Mouse (Mus musculus): ENCODE measurements around the gene Nacc2. TPM values are rescaled to one million over a fixed set of nuclear protein-coding genes. Genes with fewer than 3 reads are reported as not detected.

The Nacc2 gene
- polyA plus RNA-seq, 1 experiment from 2014 or later = 5.5 TPM

GRCm38 (mm10) chr2:26090876-26091770 lies 31.9 kb downstream of the Nacc2 start:
- peaks cover 25% of the 10 kb centered on the region for H3K4me1 ChIP-seq
- WGBS = 1% methylated on average over 38 of the region's 39 CpGs
- peaks cover 10% of the 10 kb centered on the region; the same call in 1 of the 2 replicates for H3K36me3 ChIP-seq
- peak overlapping the region; percentile 90 for H3K27ac ChIP-seq
- peak overlapping the region; percentile 58 for H3K9ac ChIP-seq
- H3K27me3 ChIP-seq = 0 out of 2 replicates have a peak, but pooled peaks cover 4% of the 10 kb centered on the region
- H3K4me2 ChIP-seq = peak overlapping the region; percentile 97
- H3K4me3 ChIP-seq = peak overlapping the region; percentile 56
- no peaks in the 10 kb centered on the region for H3K9me3 ChIP-seq
- no peak for ATAC-seq (ENCODE audit: insufficient number of reproducible peaks, low FRiP score, low TSS enrichment, low read depth)

- no peak for ATAC-seq (ENCODE audit: insufficient number of reproducible peaks, low FRiP score, low TSS enrichment, low read depth)
- Histone ChIP-seq H3K27ac (no peak overlapping the region), H3K27me3 (0 out of 2 replicates have a peak, but pooled peaks cover 4% of the 10 kb centered on the region), H3K36me3 (peaks cover 10% of the 10 kb centered on the region; the same call in 1 of the 2 replicates), H3K4me3 (no peak overlapping the region), H3K9me3 (no peaks in the 10 kb centered on the region), H3K4me1 (peaks cover 25% of the 10 kb centered on the region), H3K4me2 (no peak overlapping the region), H3K9ac (no peak overlapping the region)
- 80% methylated on average over 2 of the region's 2 CpGs for WGBS
Observed at GRCm38 (mm10) chr2:26089005-26089404, 34.0 kb downstream of the Nacc2 start.

- Histone ChIP-seq H3K36me3 (peaks cover 12% of the 10 kb centered on the region; the same call in 1 of the 2 replicates), H3K4me2 (no peak overlapping the region), H3K9me3 (no peaks in the 10 kb centered on the region), H3K27me3 (0 out of 2 replicates have a peak, but pooled peaks cover 4% of the 10 kb centered on the region), H3K4me1 (peaks cover 17% of the 10 kb centered on the region), H3K9ac (no peak overlapping the region), H3K4me3 (no peak overlapping the region), H3K27ac (no peak overlapping the region)
- WGBS = 73% methylated on average over 4 of the region's 4 CpGs
- ATAC-seq (ENCODE audit: insufficient number of reproducible peaks, low FRiP score, low TSS enrichment, low read depth) = no peak
Observed at GRCm38 (mm10) chr2:26086926-26087600, 36.0 kb downstream of the Nacc2 start.

- Histone ChIP-seq H3K27ac (no peak overlapping the region), H3K9me3 (no peaks in the 10 kb centered on the region), H3K36me3 (peaks cover 12% of the 10 kb centered on the region; the same call in 1 of the 2 replicates), H3K4me3 (no peak overlapping the region), H3K4me1 (peaks cover 11% of the 10 kb centered on the region), H3K4me2 (no peak overlapping the region), H3K27me3 (0 out of 2 replicates have a peak, but pooled peaks cover 4% of the 10 kb centered on the region), H3K9ac (no peak overlapping the region)
- WGBS = 78% methylated on average over 4 of the region's 4 CpGs
- no peak for ATAC-seq (ENCODE audit: insufficient number of reproducible peaks, low FRiP score, low TSS enrichment, low read depth)
Observed at GRCm38 (mm10) chr2:26086505-26086904, 36.5 kb downstream of the Nacc2 start.

GRCm38 (mm10) chr2:26082883-26083282 lies 40.1 kb downstream of the Nacc2 start:
- H3K27me3 ChIP-seq = no peaks in the 10 kb centered on the region
- ATAC-seq (ENCODE audit: insufficient number of reproducible peaks, low FRiP score, low TSS enrichment, low read depth) = no peak
- 64% methylated on average over 4 of the region's 4 CpGs for WGBS
- H3K4me3 ChIP-seq = no peak overlapping the region
- H3K4me1 ChIP-seq = 0 out of 2 replicates have a peak, but pooled peaks cover 2% of the 10 kb centered on the region
- no peak overlapping the region for H3K9ac ChIP-seq
- no peaks in the 10 kb centered on the region for H3K9me3 ChIP-seq
- H3K4me2 ChIP-seq = no peak overlapping the region
- H3K36me3 ChIP-seq = peaks cover 2% of the 10 kb centered on the region; the same call in 1 of the 2 replicates
- no peak overlapping the region for H3K27ac ChIP-seq

- Histone ChIP-seq H3K4me1 (0 out of 2 replicates have a peak, but pooled peaks cover 2% of the 10 kb centered on the region), H3K4me3 (no peak overlapping the region), H3K4me2 (no peak overlapping the region), H3K27ac (no peak overlapping the region), H3K9ac (no peak overlapping the region), H3K9me3 (no peaks in the 10 kb centered on the region), H3K27me3 (no peaks in the 10 kb centered on the region), H3K36me3 (peaks cover 2% of the 10 kb centered on the region; the same call in 1 of the 2 replicates)
- ATAC-seq (ENCODE audit: insufficient number of reproducible peaks, low FRiP score, low TSS enrichment, low read depth) = no peak
- WGBS = 66% methylated on average over 3 of the region's 3 CpGs
Observed at GRCm38 (mm10) chr2:26080830-26081229, 42.2 kb downstream of the Nacc2 start.

- H3K27ac ChIP-seq = no peak overlapping the region
- H3K9ac ChIP-seq = no peak overlapping the region
- 0 out of 2 replicates have a peak, but pooled peaks cover 2% of the 10 kb centered on the region for H3K4me1 ChIP-seq
- peaks cover 2% of the 10 kb centered on the region; the same call in 1 of the 2 replicates for H3K36me3 ChIP-seq
- WGBS = 84% methylated on average over 4 of the region's 4 CpGs
- H3K27me3 ChIP-seq = no peaks in the 10 kb centered on the region
- no peak overlapping the region for H3K4me2 ChIP-seq
- H3K4me3 ChIP-seq = no peak overlapping the region
- no peak for ATAC-seq (ENCODE audit: insufficient number of reproducible peaks, low FRiP score, low TSS enrichment, low read depth)
- no peaks in the 10 kb centered on the region for H3K9me3 ChIP-seq
Observed at GRCm38 (mm10) chr2:26079409-26079808, 43.6 kb downstream of the Nacc2 start.

GRCm38 (mm10) chr2:26077068-26077467 lies 46.0 kb downstream of the Nacc2 start:
- H3K4me2 ChIP-seq = no peak overlapping the region
- H3K9ac ChIP-seq = no peak overlapping the region
- H3K4me3 ChIP-seq = no peak overlapping the region
- WGBS = 84% methylated on average over 4 of the region's 4 CpGs
- H3K9me3 ChIP-seq = no peaks in the 10 kb centered on the region
- no peak overlapping the region for H3K27ac ChIP-seq
- H3K27me3 ChIP-seq = no peaks in the 10 kb centered on the region
- H3K4me1 ChIP-seq = 0 out of 2 replicates have a peak, but pooled peaks cover 2% of the 10 kb centered on the region
- H3K36me3 ChIP-seq = no peaks in the 10 kb centered on the region
- no peak for ATAC-seq (ENCODE audit: insufficient number of reproducible peaks, low FRiP score, low TSS enrichment, low read depth)

- Histone ChIP-seq H3K9me3 (no peaks in the 10 kb centered on the region), H3K9ac (no peak overlapping the region), H3K4me3 (no peak overlapping the region), H3K36me3 (no peaks in the 10 kb centered on the region), H3K27ac (no peak overlapping the region), H3K27me3 (no peaks in the 10 kb centered on the region), H3K4me2 (no peak overlapping the region), H3K4me1 (0 out of 2 replicates have a peak, but pooled peaks cover 2% of the 10 kb centered on the region)
- 90% methylated on average over 2 of the region's 2 CpGs for WGBS
- ATAC-seq (ENCODE audit: insufficient number of reproducible peaks, low FRiP score, low TSS enrichment, low read depth) = no peak
Observed at GRCm38 (mm10) chr2:26076121-26076520, 46.9 kb downstream of the Nacc2 start.

GRCm38 (mm10) chr2:26074551-26074950 lies 48.5 kb downstream of the Nacc2 start:
- Histone ChIP-seq H3K9me3 (no peaks in the 10 kb centered on the region), H3K4me1 (no peaks in the 10 kb centered on the region), H3K27me3 (no peaks in the 10 kb centered on the region), H3K27ac (no peak overlapping the region), H3K36me3 (no peaks in the 10 kb centered on the region), H3K4me2 (no peak overlapping the region), H3K9ac (no peak overlapping the region), H3K4me3 (no peak overlapping the region)
- WGBS = 83% methylated on average over 5 of the region's 5 CpGs
- no peak for ATAC-seq (ENCODE audit: insufficient number of reproducible peaks, low FRiP score, low TSS enrichment, low read depth)

GRCm38 (mm10) chr2:26068592-26068991 lies 54.4 kb downstream of the Nacc2 start:
- Histone ChIP-seq H3K9me3 (no peaks in the 10 kb centered on the region), H3K4me3 (no peak overlapping the region), H3K36me3 (no peaks in the 10 kb centered on the region), H3K4me2 (no peak overlapping the region), H3K9ac (no peak overlapping the region), H3K4me1 (0 out of 2 replicates have a peak, but pooled peaks cover 10% of the 10 kb centered on the region), H3K27ac (no peak overlapping the region), H3K27me3 (no peaks in the 10 kb centered on the region)
- WGBS = 78% methylated on average over 1 of the region's 1 CpGs
- ATAC-seq (ENCODE audit: insufficient number of reproducible peaks, low FRiP score, low TSS enrichment, low read depth) = no peak

Measured in limb, embryonic 15.5 days (tissue).